Mouse (Mus musculus) ovary, postnatal 10 days (tissue): ENCODE data around the gene Lgr4.

ENCODE experiments used
- DNase-seq: peaks from one replicate; pipeline ENCODE4 v3.0.0; 2022; ENCODE audit warnings: low spot score

Gene Lgr4

DNA sequence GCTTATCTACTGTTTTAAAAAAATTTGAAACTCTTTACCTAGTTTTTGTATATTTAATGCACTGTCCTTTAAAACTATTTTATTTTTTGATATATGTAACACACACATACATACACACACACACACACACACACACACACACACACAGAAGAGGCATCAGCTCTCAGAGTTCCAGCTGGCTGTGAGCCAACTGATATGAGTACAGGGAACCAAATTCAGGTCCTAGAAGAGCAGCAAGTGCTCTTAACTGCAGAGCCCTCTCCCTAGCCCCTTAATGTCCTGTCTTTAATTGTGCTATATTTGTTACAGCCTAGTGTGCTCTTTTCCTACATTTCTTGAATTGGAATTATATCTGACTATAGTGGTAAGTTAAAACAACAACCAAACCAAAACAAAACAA, 61.8 kb downstream of the Lgr4 start:
- DNase-seq, result no peak

DNA sequence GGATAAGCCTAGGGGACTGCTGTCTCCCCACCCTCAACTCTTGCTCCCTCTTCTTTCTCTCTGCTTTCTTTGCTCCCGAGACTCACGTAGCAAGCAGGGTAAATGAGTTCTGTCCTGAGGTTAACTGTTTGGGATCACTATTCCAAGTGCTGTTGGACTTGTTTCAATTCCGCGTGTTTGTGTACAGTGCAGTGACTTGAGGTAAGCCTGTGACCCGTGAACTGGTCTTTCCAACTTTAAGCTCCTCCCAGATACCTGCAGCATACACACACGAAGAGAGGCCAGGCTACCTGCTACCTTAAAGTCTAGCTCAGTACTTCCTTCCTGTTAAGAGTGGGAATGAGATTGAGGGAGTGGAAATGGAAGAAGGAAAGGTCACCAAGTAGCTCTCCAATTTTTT, 66.0 kb downstream of the Lgr4 start:
- no peak for DNase-seq

DNA sequence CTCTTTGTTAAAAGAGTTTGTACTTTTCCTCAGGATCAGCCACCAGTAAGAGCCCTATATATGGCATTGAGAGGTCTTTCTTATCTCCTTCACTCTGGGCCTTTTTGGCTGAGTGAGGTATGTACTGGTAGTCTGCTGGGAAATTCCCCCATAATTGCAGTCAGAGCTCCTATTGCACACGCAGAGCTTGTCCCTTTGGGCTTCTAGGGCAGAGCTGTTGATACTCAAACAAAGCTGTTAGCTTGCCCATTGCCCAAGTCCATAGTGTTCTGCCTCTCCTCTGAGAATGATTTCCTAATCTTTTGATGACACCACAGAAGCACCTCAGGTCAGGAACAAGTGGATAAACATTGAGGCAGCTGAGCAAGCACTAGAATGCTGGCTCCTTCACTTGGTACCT, 67.5 kb downstream of the Lgr4 start:
- DNase-seq, result no peak

DNA sequence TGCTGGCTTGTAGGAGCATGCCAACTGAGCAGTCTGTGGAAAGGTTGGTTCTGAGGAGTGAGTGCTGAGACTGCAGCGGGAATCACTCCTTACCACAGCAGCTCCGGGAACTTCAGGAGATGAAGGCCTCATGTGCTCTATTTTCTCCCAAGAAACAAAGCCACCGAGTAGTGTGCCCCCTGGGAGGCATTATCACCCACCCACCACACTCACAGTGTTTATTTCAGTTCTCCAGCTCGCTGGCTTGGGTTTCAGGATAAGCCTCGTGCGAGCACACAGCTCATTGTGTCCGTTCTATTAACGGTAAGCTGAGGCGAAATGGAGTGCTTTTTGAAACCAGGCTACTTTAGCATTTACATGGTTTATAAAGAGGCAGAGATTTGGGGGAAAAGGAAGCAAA, 68.1 kb downstream of the Lgr4 start:
- DNase-seq, result no peak

DNA sequence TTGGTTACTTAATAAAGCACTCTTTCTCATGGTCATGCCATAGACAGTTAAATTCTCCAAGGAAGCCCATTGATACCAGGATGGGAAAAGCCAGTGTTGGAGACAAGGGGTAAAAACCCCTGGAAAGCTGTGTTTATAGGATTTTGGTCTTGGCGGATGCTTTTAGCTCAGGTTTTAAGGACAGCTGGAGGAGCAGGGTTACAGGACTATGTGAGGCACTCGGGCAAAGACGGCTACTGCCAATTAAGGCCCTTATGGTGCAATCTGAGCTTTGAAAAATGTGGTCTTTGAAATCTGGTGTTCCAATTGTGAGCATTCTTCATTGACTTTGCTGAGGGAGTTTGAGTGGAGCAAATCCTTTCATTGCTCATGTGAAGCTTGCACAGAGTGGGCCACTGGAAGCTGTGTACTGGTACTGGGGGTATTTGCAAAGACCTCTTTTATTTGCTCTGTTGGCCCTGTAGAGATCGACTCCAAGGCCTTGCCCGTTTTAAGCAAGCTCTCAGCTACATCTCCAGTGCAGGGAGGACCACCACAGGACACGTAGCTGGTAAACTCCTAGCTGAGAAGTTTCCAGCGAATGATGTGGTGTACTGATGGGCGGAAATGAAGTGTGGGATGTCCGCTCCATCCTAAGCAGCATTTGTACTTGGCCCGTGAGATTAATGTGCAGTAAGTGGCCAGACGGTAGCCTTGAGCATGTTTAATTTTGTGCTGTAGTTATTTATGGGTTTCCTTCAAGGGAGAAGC, 68.8 kb downstream of the Lgr4 start:
- DNase-seq, result no peak

DNA sequence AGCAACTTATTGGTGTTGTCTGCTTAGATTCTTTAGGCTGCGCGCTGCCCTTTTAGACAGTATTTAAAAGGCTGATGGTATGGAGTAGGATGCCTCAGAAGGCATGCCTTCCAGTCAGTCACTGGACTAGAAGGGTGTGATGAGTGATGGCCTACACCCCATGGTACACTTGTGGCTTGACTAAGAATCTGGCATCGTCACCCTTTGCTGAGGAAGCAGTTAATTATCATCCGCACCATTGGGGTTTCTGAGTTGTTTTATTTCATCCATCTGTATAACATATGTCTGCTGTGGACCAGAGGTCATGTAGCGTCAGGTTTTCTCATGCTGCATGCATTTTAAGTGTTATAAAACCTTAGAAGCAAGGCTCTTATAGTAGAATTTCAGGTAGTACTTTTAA, 70.5 kb downstream of the Lgr4 start:
- DNase-seq, result no peak

DNA sequence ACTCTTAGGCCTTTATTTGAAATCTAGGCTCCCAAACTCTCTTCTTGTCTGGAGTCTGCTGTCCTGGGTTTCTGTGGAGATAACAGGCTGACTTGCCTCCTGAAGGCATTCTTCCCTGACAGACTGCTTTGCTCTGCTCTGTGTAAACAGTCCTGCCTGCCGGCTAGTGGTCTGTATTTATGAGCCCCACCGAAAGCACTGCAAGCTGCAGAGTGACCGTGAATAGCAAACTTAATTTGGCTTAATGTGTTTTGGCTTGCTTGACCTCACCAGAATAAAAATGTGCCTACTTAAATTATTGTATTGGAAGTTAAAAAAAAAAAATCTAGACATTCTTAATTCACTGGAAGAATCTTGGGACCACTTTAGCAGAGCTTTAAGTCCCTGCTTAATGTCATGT, 71.7 kb downstream of the Lgr4 start:
- no peak for DNase-seq

DNA sequence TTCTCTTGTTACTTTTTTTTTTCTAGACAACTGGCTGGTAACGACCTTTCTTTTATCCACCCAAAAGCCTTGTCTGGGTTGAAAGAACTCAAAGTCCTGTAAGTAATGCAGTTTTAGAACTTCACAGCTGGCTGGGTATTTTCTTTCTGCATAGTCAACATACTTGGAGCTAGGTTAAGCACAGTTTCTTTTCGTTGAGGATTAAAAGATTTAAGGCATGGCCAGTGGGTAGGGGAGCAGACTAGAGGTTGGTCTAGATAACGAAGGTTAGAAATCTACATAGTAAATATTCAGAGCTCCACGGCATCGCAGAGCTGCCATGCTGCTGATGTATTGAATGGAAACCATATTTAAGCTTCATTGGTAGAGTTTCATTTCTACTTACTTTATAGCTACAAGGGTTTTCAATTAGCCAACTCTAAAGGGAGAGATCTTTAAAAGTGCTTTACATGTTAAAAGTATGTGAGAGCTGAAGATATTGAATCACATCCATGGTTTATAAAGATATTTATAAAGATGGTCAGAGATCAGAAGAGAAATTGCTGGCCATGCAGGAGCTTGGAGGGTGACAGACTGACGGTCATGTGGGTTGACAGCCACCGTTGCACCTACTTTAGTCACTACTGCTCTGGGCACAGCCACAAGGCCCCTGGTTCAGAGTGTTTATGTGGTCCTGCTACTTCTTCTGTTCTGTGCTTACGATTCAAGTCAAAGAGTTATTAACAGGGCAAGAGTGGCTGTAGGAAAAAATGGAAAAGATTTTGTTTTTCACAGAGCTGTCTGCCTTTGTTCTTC, 72.4 kb downstream of the Lgr4 start:
- no peak for DNase-seq

DNA sequence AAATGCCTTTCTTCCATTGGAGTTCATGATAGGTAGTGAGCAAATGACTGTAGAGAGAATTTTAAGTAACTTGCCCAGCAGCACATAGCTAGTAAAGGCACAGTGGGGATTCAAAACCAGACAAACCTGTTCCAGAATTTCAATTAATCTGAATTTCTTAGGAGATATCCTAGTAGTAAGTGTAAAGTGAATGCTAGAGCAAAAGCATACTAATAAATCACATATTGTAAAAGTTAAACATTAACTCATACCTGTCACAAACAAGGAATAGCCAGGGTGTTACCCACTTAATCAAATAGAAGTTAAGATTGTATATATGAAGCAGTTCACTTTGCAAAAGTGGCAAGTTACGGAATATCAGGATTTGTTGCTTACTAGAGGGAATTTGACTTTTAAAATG, 74.3 kb downstream of the Lgr4 start:
- DNase-seq, result no peak

DNA sequence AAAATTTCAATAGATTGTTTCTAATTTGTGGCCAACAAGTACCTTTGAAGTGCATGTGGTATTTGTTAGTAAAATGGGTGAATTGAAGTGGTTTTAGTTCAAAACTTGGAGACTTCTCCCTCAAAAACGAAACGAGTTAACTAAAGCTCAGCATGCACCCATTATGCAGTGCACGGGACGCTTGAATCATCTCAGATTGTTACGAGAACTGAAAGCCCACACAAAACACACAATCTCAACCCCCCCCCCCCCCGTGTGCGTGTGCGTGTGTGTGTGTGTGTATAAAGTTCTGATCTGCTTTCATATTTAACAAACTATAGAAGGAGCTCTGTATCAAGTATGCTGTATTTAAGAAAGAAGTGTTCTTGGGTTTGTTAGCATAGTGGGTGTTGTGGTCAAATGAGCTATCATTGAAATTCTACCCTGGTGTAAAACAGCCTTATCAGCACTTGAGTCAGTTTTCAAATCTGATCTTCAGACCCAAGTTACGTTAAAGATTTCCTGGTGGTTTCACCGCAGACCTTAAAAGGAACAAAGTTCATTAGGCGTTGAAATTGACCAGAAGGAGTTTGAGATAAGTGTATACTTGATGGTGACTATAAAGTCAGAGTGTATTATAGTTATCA, 75.1 kb downstream of the Lgr4 start:
- no peak for DNase-seq

DNA sequence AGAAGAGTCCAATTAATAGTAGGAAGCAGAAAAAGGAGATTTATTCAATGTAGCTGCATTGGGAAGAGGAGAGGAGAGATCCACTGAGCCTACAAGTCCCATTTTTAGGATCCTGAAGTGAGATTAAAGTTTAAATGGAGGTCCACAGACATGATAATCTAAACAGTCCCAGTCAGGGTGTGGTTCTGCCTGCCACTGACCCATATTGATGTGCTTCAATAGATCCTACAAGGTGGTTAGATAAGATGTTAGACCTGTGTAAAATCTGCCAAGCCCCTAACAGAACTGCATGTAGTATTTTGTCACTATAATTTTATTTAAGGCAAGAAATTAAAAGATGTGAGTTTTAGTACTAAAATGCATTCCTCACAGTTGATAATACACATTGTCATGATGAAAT, 76.0 kb downstream of the Lgr4 start:
- DNase-seq, result no peak

DNA sequence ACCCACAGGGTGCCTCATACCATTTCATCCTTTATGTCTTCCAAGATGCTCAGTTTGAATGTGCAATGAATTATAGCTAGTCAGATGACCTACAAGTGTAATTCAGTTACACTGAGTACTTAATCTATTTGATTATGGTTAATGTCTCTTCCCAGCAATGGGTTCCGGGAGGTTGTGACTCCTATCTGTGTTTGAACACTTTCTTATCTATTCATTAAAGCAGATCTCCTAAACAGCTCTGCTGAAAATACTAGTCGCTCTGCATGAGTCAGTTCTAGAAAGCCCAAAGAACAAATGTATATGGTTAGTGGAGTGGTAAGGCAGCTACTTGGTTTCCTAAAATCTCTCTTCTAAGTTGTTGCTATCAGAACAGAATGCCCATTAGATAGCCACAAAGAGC, 77.6 kb downstream of the Lgr4 start:
- no peak for DNase-seq

DNA sequence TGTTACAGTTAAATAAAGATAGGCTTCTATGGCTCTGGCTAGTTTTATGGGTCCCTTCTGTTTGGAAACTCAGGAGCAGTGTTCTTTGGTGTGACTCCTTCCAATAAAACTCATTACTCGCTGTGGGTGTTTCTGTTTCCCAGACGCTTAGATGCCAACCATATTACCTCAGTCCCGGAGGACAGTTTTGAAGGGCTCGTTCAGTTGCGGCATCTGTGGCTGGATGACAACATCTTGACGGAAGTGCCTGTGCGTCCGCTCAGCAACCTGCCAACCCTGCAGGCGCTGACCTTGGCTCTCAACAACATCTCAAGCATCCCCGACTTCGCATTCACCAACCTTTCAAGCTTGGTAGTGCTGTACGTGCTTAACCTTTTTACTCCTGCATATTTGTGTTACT, 79.0 kb downstream of the Lgr4 start:
- DNase-seq, result no peak

DNA sequence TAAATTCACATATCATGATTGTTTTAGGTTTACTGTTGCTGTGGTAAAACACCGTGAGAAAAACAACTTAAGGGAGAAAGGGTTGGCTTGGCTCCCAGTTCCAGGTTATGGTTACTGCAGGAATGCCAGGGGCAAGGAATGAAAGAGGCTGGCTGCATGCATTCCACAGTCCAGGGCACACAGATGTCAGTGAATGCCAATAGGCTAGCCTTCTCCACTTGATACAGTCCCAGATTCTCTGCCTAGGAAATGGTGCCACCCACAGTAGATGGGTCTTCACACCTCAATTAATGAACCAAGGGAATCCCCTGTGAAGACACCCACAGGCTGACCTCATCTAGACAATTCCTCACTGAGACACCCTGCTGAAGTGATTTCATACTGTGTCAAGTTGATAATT, 87.2 kb downstream of the Lgr4 start:
- DNase-seq, result no peak

DNA sequence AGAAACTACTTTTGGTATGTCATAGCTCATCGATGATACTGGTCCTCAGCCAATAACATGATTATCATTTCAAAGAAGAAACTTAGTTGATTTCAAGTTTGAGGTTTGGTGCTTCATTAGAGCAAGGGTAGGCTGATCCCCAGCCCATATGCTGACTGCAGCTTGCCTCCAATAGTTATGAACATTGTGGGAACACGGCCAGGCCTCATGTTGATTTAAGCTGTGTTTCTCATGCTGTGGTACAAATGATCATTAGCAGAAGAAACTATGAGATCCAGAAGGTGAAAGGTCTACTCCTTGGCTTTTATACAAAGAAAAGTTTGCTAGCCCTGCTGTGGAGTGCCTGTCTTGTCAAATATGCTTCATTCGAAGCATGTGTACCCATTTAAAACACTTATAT, 87.7 kb downstream of the Lgr4 start:
- DNase-seq, result no peak

DNA sequence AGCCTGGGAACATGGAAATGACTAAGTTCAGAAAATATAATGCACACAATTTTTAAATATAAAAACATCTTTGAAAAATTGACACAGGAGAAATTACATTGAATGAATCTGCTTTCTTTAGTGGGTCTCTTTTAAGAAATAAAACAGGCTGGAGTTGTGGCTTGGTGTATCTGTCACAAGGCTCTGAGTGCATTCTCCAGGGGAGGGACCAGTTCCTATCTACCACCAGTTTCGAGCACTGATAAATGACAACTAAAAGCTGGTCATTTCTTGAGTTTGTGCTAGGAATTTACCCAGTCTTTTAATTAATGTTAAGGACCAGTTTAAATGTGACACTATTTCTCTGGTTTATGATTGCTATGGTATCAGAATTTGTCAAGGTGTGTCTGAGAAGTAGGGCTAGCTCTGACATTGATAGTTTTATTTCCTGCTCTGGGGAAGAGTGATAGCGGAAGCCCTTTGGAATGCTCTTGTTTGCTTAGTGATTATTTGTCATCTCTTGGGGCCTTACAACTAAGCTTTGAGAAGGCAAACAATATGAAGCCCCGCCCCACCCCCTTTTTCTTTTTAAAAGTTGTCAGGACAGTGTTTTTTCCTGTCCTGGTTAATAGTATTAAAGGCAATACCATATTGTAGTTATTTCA, 88.3 kb downstream of the Lgr4 start:
- DNase-seq, result no peak

DNA sequence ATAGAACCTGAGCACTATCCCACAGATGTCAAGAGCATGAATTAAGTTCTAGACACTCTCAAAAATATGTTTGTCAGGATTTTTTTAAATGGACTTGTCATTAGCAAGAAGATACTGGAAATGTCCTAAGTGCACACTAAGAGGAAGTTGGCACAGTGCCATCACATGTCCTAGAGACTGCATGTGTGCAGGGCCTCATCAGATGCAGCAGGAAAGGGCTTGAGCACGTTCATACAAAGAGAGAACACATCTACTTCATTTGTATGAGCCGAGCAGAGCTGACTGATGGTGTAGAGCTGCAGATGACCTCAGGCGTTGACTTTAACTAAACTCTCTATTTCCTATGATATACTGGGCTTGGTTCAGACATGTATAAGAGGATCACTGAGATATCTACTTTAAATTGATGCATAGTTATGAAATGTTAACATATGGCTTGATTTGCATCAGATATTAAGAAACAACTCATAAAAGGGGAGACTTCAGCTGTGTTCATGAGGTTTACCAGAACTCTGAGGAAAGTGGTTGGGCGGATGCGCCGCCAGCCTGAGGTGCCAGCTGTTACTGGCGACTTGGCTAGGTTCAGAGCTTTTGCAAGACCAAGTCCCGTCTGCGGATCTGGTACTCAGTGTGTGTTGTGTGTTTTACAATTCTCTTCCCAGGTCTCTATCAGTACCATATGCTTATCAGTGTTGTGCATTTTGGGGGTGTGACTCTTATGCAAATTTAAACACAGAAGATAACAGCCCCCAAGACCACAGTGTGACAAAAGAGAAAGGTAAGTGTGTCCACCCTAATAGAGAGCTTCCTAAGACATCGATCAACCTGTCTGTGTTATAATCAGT, 90.2 kb downstream of the Lgr4 start:
- no peak for DNase-seq

DNA sequence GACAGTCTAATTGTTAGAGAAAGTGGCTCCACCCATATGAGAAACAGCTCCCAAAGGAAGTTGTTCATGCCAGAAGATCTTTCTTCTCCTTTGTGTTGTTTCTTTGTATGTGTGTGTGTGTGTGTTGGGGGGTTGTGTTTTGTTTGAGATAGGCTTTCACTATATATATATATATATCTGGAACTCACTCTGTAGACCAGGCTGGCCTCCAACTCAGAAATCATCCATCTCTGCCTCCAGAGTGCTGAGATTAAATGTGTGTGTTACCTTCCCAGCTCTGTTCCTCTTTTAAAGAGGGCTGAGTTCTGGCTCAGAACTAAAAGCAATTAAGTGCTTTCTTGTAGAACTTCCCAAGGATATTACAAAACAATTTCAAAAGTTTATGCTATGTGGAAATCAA, 92.0 kb downstream of the Lgr4 start:
- no peak for DNase-seq

DNA sequence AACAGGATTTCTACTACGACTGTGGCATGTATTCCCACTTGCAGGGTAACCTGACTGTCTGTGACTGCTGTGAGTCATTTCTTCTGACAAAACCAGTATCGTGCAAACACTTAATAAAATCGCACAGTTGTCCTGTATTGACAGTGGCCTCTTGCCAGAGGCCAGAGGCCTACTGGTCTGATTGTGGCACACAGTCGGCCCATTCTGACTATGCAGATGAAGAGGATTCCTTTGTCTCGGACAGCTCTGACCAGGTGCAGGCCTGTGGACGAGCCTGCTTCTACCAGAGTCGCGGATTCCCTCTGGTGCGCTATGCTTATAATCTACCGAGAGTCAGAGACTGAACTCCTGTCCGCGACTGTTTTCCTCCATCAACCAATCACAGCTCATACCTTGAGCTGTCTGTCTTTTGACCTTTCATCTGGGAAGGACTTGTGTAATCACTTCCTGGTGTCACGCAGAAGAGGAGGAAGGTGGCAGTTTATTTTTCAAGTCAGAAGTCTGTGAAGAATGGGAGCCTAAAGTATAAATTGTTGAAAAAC, 94.8 kb downstream of the Lgr4 start:
- no peak for DNase-seq

DNA sequence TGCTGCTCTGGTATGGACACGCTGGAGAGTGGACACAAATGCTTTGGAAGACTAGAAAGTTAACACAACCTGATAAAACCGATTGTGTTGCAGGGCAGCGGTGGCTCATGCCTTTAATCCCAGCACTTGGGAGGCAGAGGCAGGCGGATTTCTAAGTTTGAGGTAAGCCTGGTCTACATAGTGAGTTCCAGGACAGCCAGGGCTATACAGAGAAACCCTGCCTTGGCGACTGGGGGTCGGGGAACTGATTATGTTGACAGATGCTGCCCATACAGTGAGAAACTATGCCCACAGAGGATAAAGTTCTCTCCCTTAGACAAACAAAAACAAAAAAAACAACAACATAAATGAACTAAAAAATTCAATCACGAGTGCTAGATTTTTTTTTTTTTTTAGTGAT, 99.6 kb downstream of the Lgr4 start:
- no peak for DNase-seq

DNA sequence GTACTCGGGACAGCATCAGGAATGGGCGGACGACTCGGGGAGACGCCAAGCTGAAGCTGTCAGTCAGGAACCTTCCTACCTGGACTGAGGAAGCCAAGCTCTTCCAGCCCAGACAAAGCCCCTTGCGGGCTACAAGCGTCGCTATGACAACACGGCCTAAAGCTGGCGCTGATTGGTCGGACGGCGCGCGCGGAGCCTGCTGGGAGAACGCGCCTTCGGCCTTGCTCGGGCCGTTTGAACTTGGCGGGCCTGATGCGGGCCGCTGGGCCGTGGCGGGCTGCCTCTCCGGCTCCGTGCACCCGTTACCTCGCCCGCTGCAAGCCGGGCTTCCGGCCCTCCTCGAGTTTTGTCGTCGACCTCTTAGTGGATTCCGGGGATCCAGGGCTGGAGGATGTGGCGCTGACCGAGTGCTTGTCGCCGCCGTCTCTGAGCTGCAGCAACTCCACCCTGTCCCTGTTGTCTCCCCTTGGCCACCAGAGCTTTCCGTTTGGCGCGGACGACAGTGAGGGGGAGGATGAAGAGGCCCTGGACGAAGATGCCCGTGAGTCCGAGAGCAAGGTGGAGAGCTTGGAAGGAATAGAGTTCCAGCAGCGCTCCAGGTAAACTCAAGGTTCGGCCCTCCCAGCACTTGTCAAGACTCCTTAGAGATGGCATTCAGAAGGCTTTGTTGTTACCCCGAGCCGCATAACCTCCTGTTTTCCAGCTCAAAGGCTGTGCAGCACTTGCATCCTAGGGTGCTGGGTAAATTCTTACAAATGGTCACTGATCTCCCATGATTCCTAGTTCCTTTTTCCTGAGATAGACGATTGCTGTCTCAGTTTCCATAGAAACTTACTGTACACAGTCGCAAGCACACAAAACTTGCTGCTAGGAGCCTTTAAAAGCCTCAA, 100.4 kb downstream of the Lgr4 start, which contains the start of gene Ccdc34:
Ccdc34 (plus strand) TSS at position 202 of the 890 bp plus-strand sequence.
- DNase-seq, result peak; percentile 86
